ENCODE assay signal across 13 mouse cellular contexts in the genomic region with DNA sequence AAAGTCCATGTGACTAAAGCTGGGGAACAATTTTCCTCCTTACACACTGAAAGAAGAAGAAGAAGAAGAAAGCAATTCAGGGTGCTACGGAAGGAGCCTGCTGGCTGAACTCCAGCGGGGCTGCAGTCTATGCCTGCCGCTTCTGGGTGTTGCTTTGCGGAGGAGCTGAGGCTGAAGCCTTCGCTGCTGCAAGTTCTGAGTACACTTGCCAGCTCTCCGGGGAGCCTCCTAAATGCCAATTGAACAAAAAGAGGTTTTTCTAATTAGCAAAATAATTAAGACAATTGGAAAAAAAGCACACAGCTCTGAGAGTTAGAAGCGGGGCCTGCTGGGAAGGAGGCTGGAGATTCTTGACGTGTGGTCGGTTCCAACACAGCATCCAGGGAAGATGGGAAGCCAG.
DNase-seq lines count a peak whose midpoint lies in the region.
"Had no signal": no experiment of that assay in that cellular context is flagged by ENCODE, and none has a peak within 500 bp of the region (broad histone marks: within the 10 kb centered on the region; RNA-seq: fewer than 3 reads in every experiment).

No protein-coding gene starts in this region.

- peak; percentile 28 for DNase-seq in layer of hippocampus, adult 11-12 months (ENCODE audit: low spot score)
- DNase-seq in layer of hippocampus, postnatal 25 days (ENCODE audit: extremely low spot score in 1 of 2, low spot score in 1 of 2), result no peak
- peak; percentile 65 for DNase-seq in brain, adult 2 months (ENCODE audit: low read depth, low spot score)
- DNase-seq in layer of hippocampus, postnatal 36 days, result peak; percentile 28 to 40
- DNase-seq in right cerebral cortex, postnatal 14 days, result peak; percentile 28
- DNase-seq in embryo, embryonic 10 days (ENCODE audit: low spot score), result no peak
- DNase-seq in cerebellum, adult 18-20 months, result no peak
- DNase-seq: cerebellum, adult 11 months; gastrocnemius, postnatal 25 days; kidney, adult 8-10 months; kidney, postnatal 36 days; liver, embryonic 13.5 days; thymus, postnatal 25 days had no signal

Comparison
In these comparisons a context has a peak if more than half of its experiments do, and no peak if none do; other contexts are left out.
1. DNase-seq: peak in layer of hippocampus, adult 11-12 months (single experiment), brain, adult 2 months (single experiment), layer of hippocampus, postnatal 36 days (2 of 2) and right cerebral cortex, postnatal 14 days (single experiment); none in layer of hippocampus, postnatal 25 days (0 of 2), embryo, embryonic 10 days (single experiment) and cerebellum, adult 18-20 months (0 of 2).